Mouse (Mus musculus) hindbrain, postnatal 0 days (tissue): Measurements from ENCODE around the gene Pirb. TPM values are rescaled to one million over a fixed set of nuclear protein-coding genes. Genes with fewer than 3 reads are reported as not detected.
"Not testable (repeated sequence)": the region's sequence is repeated elsewhere in the genome, so short reads cannot be mapped to it uniquely, and the experiment has no call there.

Experiments
- ATAC-seq: fragments of 200-750 bp; cut with Nextera tagmentation; 2 replicates; pipeline ENCODE4 v1.8.0; 2017; ENCODE audit warnings: mild to moderate bottlenecking, moderate TSS enrichment, moderate library complexity
- DNase-seq: peaks from one replicate; pipeline ENCODE4 v3.0.0-alpha.2; 2015; ENCODE audit warnings: low spot score
- H3K27ac ChIP-seq: fragments of 300-500 bp; sonication (generic); 2 replicates; pipeline ENCODE4 v1.5.1; 2014; ENCODE audit warnings: mild to moderate bottlenecking
- H3K27me3 ChIP-seq: fragments of 300-500 bp; sonication (generic); 2 replicates; pipeline ENCODE4 v1.6.1; 2014; ENCODE audit warnings: low read length, mixed read lengths; ENCODE audit not compliant: insufficient read depth
- H3K36me3 ChIP-seq: fragments of 300-500 bp; sonication (generic); 2 replicates; pipeline ENCODE4 v1.6.1; 2014; ENCODE audit warnings: low read length, mixed read lengths; ENCODE audit not compliant: insufficient read depth
- H3K4me1 ChIP-seq: fragments of 300-500 bp; sonication (generic); 2 replicates; pipeline ENCODE4 v1.6.1; 2014; ENCODE audit warnings: antibody characterized with exemption, low read length, mixed read lengths; ENCODE audit not compliant: insufficient read depth
- H3K4me2 ChIP-seq: fragments of 300-500 bp; sonication (generic); 2 replicates; pipeline ENCODE4 v1.6.1; 2014; ENCODE audit warnings: low read depth, mild to moderate bottlenecking, low read length, moderate library complexity, mixed read lengths
- H3K4me3 ChIP-seq: fragments of 300-500 bp; sonication (generic); 2 replicates; pipeline ENCODE4 v1.5.1; 2014; ENCODE audit warnings: low read length
- H3K9ac ChIP-seq: fragments of 300-500 bp; sonication (generic); replicated peaks from 2 replicates; pipeline ENCODE4 v1.6.1; 2014; ENCODE audit warnings: mild to moderate bottlenecking, low read length, moderate library complexity, mixed read lengths
- H3K9me3 ChIP-seq: fragments of 300-500 bp; sonication (generic); 2 replicates; pipeline ENCODE4 v1.6.1; 2016; ENCODE audit warnings: low read length, mixed read lengths
- CTCF ChIP-seq: IDR thresholded peaks from 2 replicates; pipeline ENCODE4 v1.5.1; 2016; ENCODE audit warnings: antibody characterized with exemption, control low read depth, low read depth
- WGBS: fragments of 180-500 bp; shearing (Covaris S2); extraction: QIAGEN DNeasy Blood & Tissue Kit; methylation state at CpG from one replicate; pipeline ENCODE4 v1.1.7; 2014; 5-methylcytosine and 5-hydroxymethylcytosine counted together
- polyA plus RNA-seq: library from polyadenylated mRNA; unstranded; fragments of >200 nt; fragmentation: Nextera tagmentation; extraction: Ambion mirVana; gene quantifications from 2 replicates; pipeline ENCODE4 v1.2.1, GENCODE M21; 2015
- total RNA-seq: library from RNA; depleted of rRNA; stranded (reverse); fragments of >200 nt; gene quantifications from 2 replicates; pipeline ENCODE4 v1.2.3, GENCODE M21; 2014

Gene Pirb
- total and polyA plus RNA-seq, 2 experiments from 2014 or later: 0.37 to 0.39 TPM

DNA sequence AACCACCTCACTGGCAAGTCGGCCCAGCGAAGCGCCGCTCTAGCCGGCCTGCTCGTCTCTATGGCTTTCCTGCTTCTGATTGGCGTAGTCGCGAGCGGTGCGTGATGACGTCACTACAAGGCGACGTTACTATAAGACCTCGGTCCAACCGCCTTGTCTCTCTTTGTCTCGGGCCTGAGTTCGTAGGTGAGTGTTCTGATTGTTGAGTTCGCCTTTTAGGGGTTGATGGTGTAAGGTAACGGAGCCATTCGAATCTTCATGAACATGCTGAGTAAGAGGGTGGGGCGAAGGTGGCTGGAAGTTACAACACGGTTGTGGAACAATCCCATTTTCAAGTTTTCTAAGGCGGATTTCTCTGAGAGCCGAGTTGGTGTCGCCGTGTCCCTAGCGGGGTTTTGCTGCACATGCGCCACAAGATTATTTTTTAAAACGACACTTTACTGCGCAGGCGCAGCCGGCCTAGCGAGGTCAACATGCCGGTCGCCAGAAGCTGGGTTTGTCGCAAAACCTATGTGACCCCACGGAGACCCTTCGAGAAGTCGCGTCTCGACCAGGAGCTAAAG is 16.2 kb downstream of the Pirb start, which contains the start of gene Rps9:
Gene Rps9 (plus strand): TSS at position 115 of the 563 bp plus-strand sequence.
- Histone ChIP-seq H3K27ac (peak within 1 kb of the TSS; percentile 92), H3K9me3 (no peaks in the 10 kb centered on the region), H3K36me3 (peaks cover 26% of the 10 kb centered on the region), H3K9ac (peak within 1 kb of the TSS; percentile 65), H3K4me1 (peaks cover 10% of the 10 kb centered on the region), H3K27me3 (no peaks in the 10 kb centered on the region), H3K4me2 (peak within 1 kb of the TSS; percentile 87), H3K4me3 (peak within 1 kb of the TSS; percentile 71)
- peak; percentile 51 for TF ChIP-seq CTCF
- DNase-seq (peak; percentile 99), ATAC-seq (peak; percentile 96)
- WGBS: 3% methylated on average over 42 of the region's 42 CpGs

DNA sequence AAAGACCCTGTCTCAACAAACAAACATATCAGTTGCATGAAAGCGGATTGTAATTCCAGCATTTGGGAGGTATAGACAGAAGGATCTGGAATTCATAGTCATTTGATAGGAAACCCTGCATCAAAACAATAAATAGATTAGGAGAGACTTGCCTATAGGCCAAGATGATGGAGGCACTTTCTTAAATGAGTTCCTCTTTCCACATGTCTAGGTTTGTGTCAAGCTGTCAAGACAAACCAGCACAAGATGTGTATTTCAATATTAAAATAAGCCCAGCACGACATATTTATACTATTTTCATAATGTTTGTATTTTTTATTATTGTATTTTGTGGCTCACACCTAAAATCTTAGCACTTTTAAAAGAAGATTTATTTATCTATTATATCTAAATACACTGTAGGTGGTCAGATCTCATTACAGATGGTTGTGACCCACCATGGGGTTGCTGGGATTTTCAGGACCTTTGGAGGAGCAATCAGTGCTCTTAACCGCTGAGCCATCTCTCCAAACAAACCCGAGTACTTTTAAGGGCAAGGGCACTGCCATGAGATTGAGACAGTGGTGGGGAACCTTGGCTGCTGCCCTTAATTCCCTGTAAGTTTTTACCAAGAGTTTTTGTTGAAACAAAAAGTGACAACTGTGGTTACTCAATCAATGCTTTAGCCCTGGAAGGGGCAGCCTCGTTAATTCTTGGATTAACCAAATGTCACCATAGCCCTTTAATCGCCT is 16.9 kb downstream of the Pirb start:
- Histone ChIP-seq H3K4me2 (peak overlapping the region; percentile 87), H3K9me3 (no peaks in the 10 kb centered on the region), H3K9ac (peak overlapping the region; percentile 65), H3K4me3 (peak overlapping the region; percentile 71), H3K4me1 (peaks cover 10% of the 10 kb centered on the region), H3K27me3 (no peaks in the 10 kb centered on the region), H3K27ac (peak overlapping the region; percentile 92), H3K36me3 (peaks cover 32% of the 10 kb centered on the region)
- 21% methylated on average over 6 of the region's 6 CpGs for WGBS
- ATAC-seq (peak; percentile 60), DNase-seq (no peak)
- TF ChIP-seq CTCF: no peak

- Histone ChIP-seq H3K4me3 (no peak overlapping the region), H3K9me3 (no peaks in the 10 kb centered on the region), H3K9ac (no peak overlapping the region), H3K4me2 (no peak overlapping the region), H3K27ac (no peak overlapping the region), H3K4me1 (no peaks in the 10 kb centered on the region), H3K36me3 (peaks cover 37% of the 10 kb centered on the region), H3K27me3 (no peaks in the 10 kb centered on the region)
- 91% methylated on average over 6 of the region's 6 CpGs for WGBS
- TF ChIP-seq CTCF: no peak
- no peak for ATAC-seq
- no peak for DNase-seq
Observed at GRCm38 (mm10) chr7:3698471-3698870, 21.7 kb downstream of the Pirb start.

- DNase-seq, H3K27me3 ChIP-seq, H3K4me1 ChIP-seq, ATAC-seq, H3K9me3 ChIP-seq: not testable (repeated sequence)
- Histone ChIP-seq H3K36me3 (peaks cover 29% of the 10 kb centered on the region), H3K27ac (peak overlapping the region; percentile 94), H3K4me2 (peak overlapping the region; percentile 73), H3K9ac (peak overlapping the region; percentile 71), H3K4me3 (peak overlapping the region; percentile 89)
- WGBS: 3% methylated on average over 9 of the region's 9 CpGs
Observed at GRCm38 (mm10) chr7:3694949-3695305, 25.3 kb downstream of the Pirb start.

DNA sequence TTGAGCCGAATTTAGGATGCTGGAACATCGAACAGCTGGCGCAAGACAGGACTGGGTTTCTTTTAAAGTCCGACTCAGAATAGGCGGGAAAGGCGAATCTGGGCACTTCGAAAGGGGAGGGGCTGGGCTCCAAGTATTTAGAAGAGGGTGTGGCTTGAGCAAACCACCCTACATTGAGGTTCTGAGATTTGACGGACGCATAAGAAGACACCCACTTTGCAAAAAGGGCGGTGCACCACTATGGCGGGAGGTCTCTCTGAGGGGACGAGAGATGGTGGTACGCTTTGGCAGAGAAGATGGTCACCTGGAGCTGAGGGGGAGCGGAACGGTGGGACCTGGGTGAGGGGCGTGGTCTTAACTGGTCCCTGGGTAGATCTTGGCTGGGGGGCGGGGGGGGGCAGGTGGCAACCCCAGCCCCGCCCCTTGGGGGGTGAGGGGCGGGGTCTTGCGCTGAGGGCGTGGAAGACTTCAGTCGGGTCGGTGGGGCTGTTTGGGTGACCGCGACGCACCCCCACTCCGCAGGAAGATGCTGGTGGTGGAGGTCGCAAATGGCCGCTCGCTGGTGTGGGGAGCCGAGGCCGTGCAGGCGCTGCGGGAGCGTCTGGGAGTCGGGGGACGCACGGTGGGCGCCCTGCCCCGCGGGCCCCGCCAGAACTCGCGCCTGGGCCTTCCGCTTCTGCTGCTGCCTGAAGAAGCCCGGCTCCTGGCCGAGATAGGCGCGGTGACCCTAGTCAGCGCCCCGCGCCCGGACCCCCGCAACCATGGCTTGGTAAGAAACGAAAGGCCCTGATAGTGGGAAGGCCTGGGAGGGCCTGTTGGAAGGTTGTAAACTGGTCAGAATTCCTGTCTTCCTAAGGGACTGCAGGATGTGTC is 25.9 kb downstream of the Pirb start:
- Histone ChIP-seq H3K4me3 (peak overlapping the region; percentile 89), H3K4me2 (peak overlapping the region; percentile 73), H3K27me3 (no peaks in the 10 kb centered on the region), H3K9me3 (no peaks in the 10 kb centered on the region), H3K27ac (peak overlapping the region; percentile 94), H3K9ac (peak overlapping the region; percentile 71), H3K4me1 (peaks cover 8% of the 10 kb centered on the region; the same call in 1 of the 2 replicates), H3K36me3 (peaks cover 23% of the 10 kb centered on the region)
- no peak for TF ChIP-seq CTCF
- peak; percentile 85 for DNase-seq
- under 1% methylated on average over 49 of the region's 55 CpGs for WGBS
- ATAC-seq: peak; percentile 45

DNA sequence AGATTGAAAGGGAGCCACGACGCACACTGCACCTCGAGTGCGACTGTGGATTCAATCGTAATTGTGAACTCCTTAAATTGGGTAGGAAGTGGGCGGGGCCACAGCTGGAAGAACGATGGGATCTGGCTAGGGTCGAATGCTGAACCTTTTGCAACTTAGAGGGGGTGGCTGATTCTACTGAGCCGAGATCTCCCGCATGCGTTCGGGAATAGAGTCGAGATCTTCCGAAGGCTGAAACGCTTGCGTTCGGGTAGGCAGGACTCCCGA is 26.4 kb downstream of the Pirb start:
- peak overlapping the region; percentile 94 for H3K27ac ChIP-seq
- peak overlapping the region; percentile 89 for H3K4me3 ChIP-seq
- H3K9ac ChIP-seq: peak overlapping the region; percentile 71
- H3K4me1 ChIP-seq: peaks cover 8% of the 10 kb centered on the region; the same call in 1 of the 2 replicates
- peak overlapping the region; percentile 73 for H3K4me2 ChIP-seq
- DNase-seq (no peak), ATAC-seq (peak; percentile 33; the same call in 1 of the 2 replicates)
- H3K36me3 ChIP-seq: peaks cover 18% of the 10 kb centered on the region
- no peaks in the 10 kb centered on the region for H3K9me3 ChIP-seq
- WGBS: 0% methylated on average over 18 of the region's 18 CpGs
- no peaks in the 10 kb centered on the region for H3K27me3 ChIP-seq
- no peak for TF ChIP-seq CTCF
